Mouse (Mus musculus): Measurements from ENCODE around the gene Ephb2. TPM values are rescaled to one million over a fixed set of nuclear protein-coding genes. Genes with fewer than 3 reads are reported as not detected.

Ephb2 gene
- polyA plus RNA-seq, 1 experiment from 2014 or later, result 2.3 TPM

DNA sequence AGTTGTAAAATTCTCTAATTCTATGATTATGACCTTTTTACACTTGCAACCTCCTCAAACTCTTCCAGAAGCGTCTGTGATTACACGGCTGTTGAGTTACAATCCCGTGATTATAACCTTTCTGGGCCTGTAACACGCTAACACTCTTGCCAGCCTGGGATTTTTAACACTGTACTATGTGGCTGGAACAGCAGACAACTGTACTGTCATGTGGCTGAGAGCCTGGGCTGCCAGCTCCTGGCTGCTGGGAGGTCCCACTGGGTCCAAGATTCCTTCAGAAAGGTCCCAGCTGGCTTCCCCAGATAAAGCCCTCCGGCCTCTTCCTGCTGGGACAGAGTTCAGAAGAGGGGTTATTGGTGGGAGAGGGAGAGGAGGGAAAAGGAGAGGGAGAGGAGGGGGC is 104.0 kb downstream of the Ephb2 start:
- H3K27ac ChIP-seq (replicated peaks), result no peak overlapping the region
- ATAC-seq (ENCODE audit: low FRiP score, low TSS enrichment), result no peak
- H3K4me3 ChIP-seq (ENCODE audit: low read depth, low read length), result no peak overlapping the region
- no peak for DNase-seq (ENCODE audit: low spot score)
- no peaks in the 10 kb centered on the region for H3K36me3 ChIP-seq (ENCODE audit: control insufficient read depth, insufficient read depth, low read length)
- peaks cover 8% of the 10 kb centered on the region; the same call in 1 of the 2 replicates for H3K4me1 ChIP-seq (replicated peaks; ENCODE audit: control insufficient read depth, insufficient read depth)
- H3K4me2 ChIP-seq (replicated peaks; ENCODE audit: low read depth), result no peak overlapping the region
- TF ChIP-seq EP300 (optimal IDR thresholded peaks at IDR 0.05) (no peak), CTCF (IDR thresholded peaks at IDR 0.05; ENCODE audit: low read depth) (no peak)
- H3K9me3 ChIP-seq (ENCODE audit: control insufficient read depth, low read length), result no peaks in the 10 kb centered on the region
- 42% methylated on average over 5 of the region's 5 CpGs for WGBS
- H3K9ac ChIP-seq (ENCODE audit: low read length), result no peak overlapping the region
- no peaks in the 10 kb centered on the region for H3K27me3 ChIP-seq (ENCODE audit: control insufficient read depth, insufficient read depth, low read length)

DNA sequence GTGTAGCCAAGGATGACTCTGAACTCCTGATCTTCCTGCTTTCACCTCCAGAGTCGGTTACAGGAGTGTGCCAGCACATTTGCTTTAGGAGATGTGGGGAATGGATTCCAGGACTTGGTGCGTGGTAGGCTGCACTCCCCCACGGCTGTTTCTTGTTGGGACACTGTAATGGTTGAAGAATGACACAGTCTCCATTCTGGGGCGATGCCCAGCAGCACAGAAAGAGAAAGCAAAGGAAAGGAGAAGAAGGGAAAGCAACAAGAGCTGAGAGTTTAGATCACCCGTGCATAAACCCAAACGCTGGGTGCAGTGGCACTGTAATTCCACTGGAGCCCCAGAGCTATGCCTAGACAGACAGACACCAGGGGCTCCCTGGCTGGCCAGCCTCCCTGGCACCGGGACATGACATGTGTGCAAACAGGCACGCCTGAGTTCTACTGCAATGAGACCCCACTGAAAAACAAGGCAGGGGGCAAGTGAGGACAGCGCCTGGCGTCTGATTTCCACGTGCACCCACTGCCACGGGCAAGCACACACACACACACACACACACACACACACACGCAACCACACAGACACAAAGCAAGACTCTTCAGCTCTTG is 104.7 kb downstream of the Ephb2 start:
- DNase-seq (ENCODE audit: low spot score) (no peak), ATAC-seq (ENCODE audit: low FRiP score, low TSS enrichment) (no peak)
- Histone ChIP-seq H3K9me3 (ENCODE audit: control insufficient read depth, low read length) (no peaks in the 10 kb centered on the region), H3K36me3 (ENCODE audit: control insufficient read depth, insufficient read depth, low read length) (no peaks in the 10 kb centered on the region), H3K27me3 (ENCODE audit: control insufficient read depth, insufficient read depth, low read length) (no peaks in the 10 kb centered on the region), H3K4me3 (ENCODE audit: low read depth, low read length) (no peak overlapping the region), H3K9ac (ENCODE audit: low read length) (no peak overlapping the region), H3K4me2 (replicated peaks; ENCODE audit: low read depth) (no peak overlapping the region), H3K4me1 (replicated peaks; ENCODE audit: control insufficient read depth, insufficient read depth) (peaks cover 8% of the 10 kb centered on the region; the same call in 1 of the 2 replicates), H3K27ac (replicated peaks) (peak overlapping the region; percentile 18; the same call in 1 of the 2 replicates)
- WGBS, result 53% methylated on average over 13 of the region's 13 CpGs
- TF ChIP-seq CTCF (IDR thresholded peaks at IDR 0.05; ENCODE audit: low read depth) (peak; percentile 24; the same call in 1 of the 2 replicates), EP300 (optimal IDR thresholded peaks at IDR 0.05) (no peak)

DNA sequence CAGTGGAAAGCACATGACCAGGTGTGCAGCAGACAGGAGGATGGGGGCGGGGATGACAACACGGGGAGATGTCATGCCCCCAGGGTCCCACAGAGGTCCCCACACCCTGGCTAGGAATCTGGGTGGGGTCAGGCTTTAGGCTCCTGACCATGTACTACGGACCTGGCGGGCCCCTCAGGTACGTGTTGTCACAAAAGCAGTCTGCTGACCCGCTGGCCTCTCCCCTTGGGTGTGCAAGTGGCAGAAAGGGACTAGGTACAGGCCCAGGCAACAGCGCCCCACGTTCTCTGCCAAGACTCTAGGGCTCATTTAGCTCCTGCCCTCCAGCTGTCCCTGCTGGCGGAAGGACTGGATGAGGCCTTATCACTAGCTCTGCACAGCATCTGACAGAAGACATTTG is 105.3 kb downstream of the Ephb2 start:
- TF ChIP-seq EP300 (optimal IDR thresholded peaks at IDR 0.05) (no peak), CTCF (IDR thresholded peaks at IDR 0.05; ENCODE audit: low read depth) (no peak)
- WGBS, result 63% methylated on average over 9 of the region's 9 CpGs
- H3K4me1 ChIP-seq (replicated peaks; ENCODE audit: control insufficient read depth, insufficient read depth), result peaks cover 8% of the 10 kb centered on the region; the same call in 1 of the 2 replicates
- H3K9ac ChIP-seq (ENCODE audit: low read length), result no peak overlapping the region
- ATAC-seq (ENCODE audit: low FRiP score, low TSS enrichment) (no peak), DNase-seq (ENCODE audit: low spot score) (peak; percentile 25)
- H3K4me2 ChIP-seq (replicated peaks; ENCODE audit: low read depth), result no peak overlapping the region
- no peaks in the 10 kb centered on the region for H3K36me3 ChIP-seq (ENCODE audit: control insufficient read depth, insufficient read depth, low read length)
- no peaks in the 10 kb centered on the region for H3K9me3 ChIP-seq (ENCODE audit: control insufficient read depth, low read length)
- H3K27ac ChIP-seq (replicated peaks), result peak overlapping the region; percentile 18; the same call in 1 of the 2 replicates
- H3K4me3 ChIP-seq (ENCODE audit: low read depth, low read length), result no peak overlapping the region
- no peaks in the 10 kb centered on the region for H3K27me3 ChIP-seq (ENCODE audit: control insufficient read depth, insufficient read depth, low read length)

DNA sequence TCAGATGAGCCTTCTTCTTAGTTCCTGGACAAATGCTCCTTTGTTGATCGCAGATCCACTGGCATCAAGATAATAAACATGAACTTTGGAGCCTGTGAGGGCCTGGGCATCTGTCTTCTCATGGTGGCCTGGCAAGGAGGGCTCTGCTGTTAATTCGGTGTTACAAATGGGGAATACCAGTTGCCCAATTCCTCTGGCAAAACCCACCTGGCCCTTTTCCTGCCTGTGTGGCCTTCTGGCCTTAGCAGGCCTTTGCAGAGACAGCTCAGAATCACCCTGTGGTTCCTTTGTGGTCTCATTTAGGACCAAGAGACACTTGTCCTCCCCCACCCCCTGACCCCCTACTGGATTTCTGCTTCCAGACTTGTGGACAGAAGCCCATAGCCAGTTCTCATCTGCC is 106.2 kb downstream of the Ephb2 start:
- H3K9ac ChIP-seq (ENCODE audit: low read length), result no peak overlapping the region
- no peaks in the 10 kb centered on the region for H3K9me3 ChIP-seq (ENCODE audit: control insufficient read depth, low read length)
- no peaks in the 10 kb centered on the region for H3K27me3 ChIP-seq (ENCODE audit: control insufficient read depth, insufficient read depth, low read length)
- ATAC-seq (ENCODE audit: low FRiP score, low TSS enrichment) (no peak), DNase-seq (ENCODE audit: low spot score) (no peak)
- H3K4me3 ChIP-seq (ENCODE audit: low read depth, low read length), result no peak overlapping the region
- no peak overlapping the region for H3K4me2 ChIP-seq (replicated peaks; ENCODE audit: low read depth)
- TF ChIP-seq CTCF (IDR thresholded peaks at IDR 0.05; ENCODE audit: low read depth), result no peak
- TF ChIP-seq EP300 (optimal IDR thresholded peaks at IDR 0.05), result no peak
- H3K27ac ChIP-seq (replicated peaks), result no peak overlapping the region
- peaks cover 8% of the 10 kb centered on the region; the same call in 1 of the 2 replicates for H3K4me1 ChIP-seq (replicated peaks; ENCODE audit: control insufficient read depth, insufficient read depth)
- no peaks in the 10 kb centered on the region for H3K36me3 ChIP-seq (ENCODE audit: control insufficient read depth, insufficient read depth, low read length)
- 89% methylated on average over 2 of the region's 2 CpGs for WGBS

DNA sequence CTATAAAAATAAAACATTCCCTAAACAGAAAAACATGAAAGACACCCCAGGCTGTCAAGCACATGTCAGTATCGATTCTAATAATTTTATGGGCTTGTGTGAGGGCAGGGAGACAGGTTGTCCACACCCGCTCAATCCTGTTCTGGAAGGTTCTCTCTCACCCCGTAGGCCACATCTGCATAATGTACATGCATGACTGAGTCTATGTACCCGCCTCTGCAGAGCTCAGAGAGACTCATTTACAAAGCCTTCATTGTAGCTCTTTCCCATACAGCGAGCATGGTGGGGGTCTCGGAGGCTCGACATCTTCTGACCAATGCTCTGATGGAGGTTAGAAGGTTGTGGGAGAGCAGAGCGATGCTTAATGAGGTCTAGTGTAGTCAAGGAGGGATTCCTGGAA is 108.8 kb downstream of the Ephb2 start:
- TF ChIP-seq EP300 (optimal IDR thresholded peaks at IDR 0.05) (no peak), CTCF (IDR thresholded peaks at IDR 0.05; ENCODE audit: low read depth) (no peak)
- no peak for ATAC-seq (ENCODE audit: low FRiP score, low TSS enrichment)
- Histone ChIP-seq H3K27ac (replicated peaks) (no peak overlapping the region), H3K4me2 (replicated peaks; ENCODE audit: low read depth) (no peak overlapping the region), H3K9ac (ENCODE audit: low read length) (no peak overlapping the region), H3K36me3 (ENCODE audit: control insufficient read depth, insufficient read depth, low read length) (no peaks in the 10 kb centered on the region), H3K27me3 (ENCODE audit: control insufficient read depth, insufficient read depth, low read length) (no peaks in the 10 kb centered on the region), H3K9me3 (ENCODE audit: control insufficient read depth, low read length) (no peaks in the 10 kb centered on the region), H3K4me1 (replicated peaks; ENCODE audit: control insufficient read depth, insufficient read depth) (no peaks in the 10 kb centered on the region), H3K4me3 (ENCODE audit: low read depth, low read length) (no peak overlapping the region)
- 79% methylated on average over 8 of the region's 8 CpGs for WGBS
- no peak for DNase-seq (ENCODE audit: low spot score)

DNA sequence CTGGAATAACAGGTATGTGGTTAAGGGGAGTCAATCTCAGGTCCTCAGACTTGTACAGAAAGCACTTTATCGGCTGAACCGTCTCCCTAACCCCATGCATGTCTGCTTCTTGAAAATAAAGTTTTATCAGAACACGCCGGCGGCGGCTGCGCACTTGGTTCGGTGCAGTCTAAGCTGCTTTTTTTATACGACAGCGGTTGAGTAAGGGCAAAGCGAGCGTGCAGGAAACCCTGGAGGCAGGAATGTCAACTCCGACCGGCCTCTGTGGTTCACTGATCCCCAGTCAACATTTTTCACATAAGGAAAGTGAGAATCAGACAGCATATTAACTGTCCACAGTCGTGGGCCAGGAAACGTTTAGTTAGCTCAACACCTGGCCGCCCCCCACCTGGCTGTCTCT is 111.1 kb downstream of the Ephb2 start:
- ATAC-seq (ENCODE audit: low FRiP score, low TSS enrichment) (no peak; the same call in 1 of the 2 replicates), DNase-seq (ENCODE audit: low spot score) (peak; percentile 49)
- Histone ChIP-seq H3K4me1 (replicated peaks; ENCODE audit: control insufficient read depth, insufficient read depth) (no peaks in the 10 kb centered on the region), H3K9ac (ENCODE audit: low read length) (0 out of 2 replicates have a peak overlapping the region, but pooled peaks have one; percentile 13), H3K9me3 (ENCODE audit: control insufficient read depth, low read length) (no peaks in the 10 kb centered on the region), H3K36me3 (ENCODE audit: control insufficient read depth, insufficient read depth, low read length) (no peaks in the 10 kb centered on the region), H3K4me2 (replicated peaks; ENCODE audit: low read depth) (no peak overlapping the region), H3K27me3 (ENCODE audit: control insufficient read depth, insufficient read depth, low read length) (no peaks in the 10 kb centered on the region), H3K4me3 (ENCODE audit: low read depth, low read length) (no peak overlapping the region), H3K27ac (replicated peaks) (no peak overlapping the region)
- WGBS, result 42% methylated on average over 17 of the region's 17 CpGs
- TF ChIP-seq CTCF (IDR thresholded peaks at IDR 0.05; ENCODE audit: low read depth) (peak; percentile 60), EP300 (optimal IDR thresholded peaks at IDR 0.05) (no peak)
